Mouse (Mus musculus): ENCODE data around the gene Itpka. TPM values are rescaled to one million over a fixed set of nuclear protein-coding genes. Genes with fewer than 3 reads are reported as not detected.
A peak's percentile ranks its signal among the peaks of the same experiment; 100 is the strongest.

The Itpka gene
- polyA plus RNA-seq, 1 experiment from 2014 or later, result 4.0 TPM

GRCm38 (mm10) chr2:119721070-119721469, 21.1 kb upstream of the Itpka start:
- Histone ChIP-seq H3K9ac (ENCODE audit: low read depth, low read length) (no peak overlapping the region), H3K4me1 (replicated peaks; ENCODE audit: control insufficient read depth, insufficient read depth, low read length) (no peaks in the 10 kb centered on the region), H3K4me3 (ENCODE audit: low read depth, low read length) (no peak overlapping the region), H3K9me3 (ENCODE audit: control insufficient read depth, low read length) (no peaks in the 10 kb centered on the region), H3K27me3 (replicated peaks; ENCODE audit: control insufficient read depth, insufficient read depth, low read length) (no peaks in the 10 kb centered on the region), H3K4me2 (no peak overlapping the region), H3K36me3 (ENCODE audit: control insufficient read depth, insufficient read depth, low read length) (peaks cover 28% of the 10 kb centered on the region), H3K27ac (ENCODE audit: low read depth, low read length) (no peak overlapping the region)
- no peak for DNase-seq (ENCODE audit: low spot score)
- no peak for ATAC-seq (replicated peaks; ENCODE audit: low FRiP score)
- 93% methylated on average over 8 of the region's 8 CpGs for WGBS

- H3K9me3 ChIP-seq (ENCODE audit: control insufficient read depth, low read length), result no peaks in the 10 kb centered on the region
- H3K4me2 ChIP-seq, result no peak overlapping the region
- WGBS, result 71% methylated on average over 3 of the region's 3 CpGs
- peak; percentile 74 for ATAC-seq (replicated peaks; ENCODE audit: low FRiP score)
- no peak overlapping the region for H3K9ac ChIP-seq (ENCODE audit: low read depth, low read length)
- 0 out of 2 replicates have a peak, but pooled peaks cover 3% of the 10 kb centered on the region for H3K4me1 ChIP-seq (replicated peaks; ENCODE audit: control insufficient read depth, insufficient read depth, low read length)
- no peaks in the 10 kb centered on the region for H3K27me3 ChIP-seq (replicated peaks; ENCODE audit: control insufficient read depth, insufficient read depth, low read length)
- no peak overlapping the region for H3K27ac ChIP-seq (ENCODE audit: low read depth, low read length)
- no peak for DNase-seq (ENCODE audit: low spot score)
- H3K4me3 ChIP-seq (ENCODE audit: low read depth, low read length), result no peak overlapping the region
- H3K36me3 ChIP-seq (ENCODE audit: control insufficient read depth, insufficient read depth, low read length), result peaks cover 32% of the 10 kb centered on the region
Observed at GRCm38 (mm10) chr2:119727762-119728416, 14.2 kb upstream of the Itpka start.

- DNase-seq (ENCODE audit: low spot score) (no peak), ATAC-seq (replicated peaks; ENCODE audit: low FRiP score) (no peak)
- no peaks in the 10 kb centered on the region for H3K27me3 ChIP-seq (replicated peaks; ENCODE audit: control insufficient read depth, insufficient read depth, low read length)
- H3K9ac ChIP-seq (ENCODE audit: low read depth, low read length), result no peak overlapping the region
- H3K4me1 ChIP-seq (replicated peaks; ENCODE audit: control insufficient read depth, insufficient read depth, low read length), result 0 out of 2 replicates have a peak, but pooled peaks cover 3% of the 10 kb centered on the region
- H3K4me2 ChIP-seq, result no peak overlapping the region
- H3K36me3 ChIP-seq (ENCODE audit: control insufficient read depth, insufficient read depth, low read length), result peaks cover 28% of the 10 kb centered on the region
- 86% methylated on average over 4 of the region's 4 CpGs for WGBS
- no peaks in the 10 kb centered on the region for H3K9me3 ChIP-seq (ENCODE audit: control insufficient read depth, low read length)
- H3K4me3 ChIP-seq (ENCODE audit: low read depth, low read length), result no peak overlapping the region
- H3K27ac ChIP-seq (ENCODE audit: low read depth, low read length), result no peak overlapping the region
Observed at GRCm38 (mm10) chr2:119730735-119731134, 11.4 kb upstream of the Itpka start.

- WGBS, result 22% methylated on average over 12 of the region's 12 CpGs
- no peak overlapping the region for H3K4me2 ChIP-seq
- peaks cover 8% of the 10 kb centered on the region for H3K4me1 ChIP-seq (replicated peaks; ENCODE audit: control insufficient read depth, insufficient read depth, low read length)
- DNase-seq (ENCODE audit: low spot score) (no peak), ATAC-seq (replicated peaks; ENCODE audit: low FRiP score) (no peak)
- peaks cover 10% of the 10 kb centered on the region for H3K36me3 ChIP-seq (ENCODE audit: control insufficient read depth, insufficient read depth, low read length)
- no peak overlapping the region for H3K4me3 ChIP-seq (ENCODE audit: low read depth, low read length)
- peaks cover 7% of the 10 kb centered on the region; the same call in 1 of the 2 replicates for H3K27me3 ChIP-seq (replicated peaks; ENCODE audit: control insufficient read depth, insufficient read depth, low read length)
- no peaks in the 10 kb centered on the region for H3K9me3 ChIP-seq (ENCODE audit: control insufficient read depth, low read length)
- no peak overlapping the region for H3K9ac ChIP-seq (ENCODE audit: low read depth, low read length)
- no peak overlapping the region for H3K27ac ChIP-seq (ENCODE audit: low read depth, low read length)
Observed at GRCm38 (mm10) chr2:119737124-119737523, 5.0 kb upstream of the Itpka start.

GRCm38 (mm10) chr2:119740567-119740966, 1.6 kb upstream of the Itpka start:
- H3K4me3 ChIP-seq (ENCODE audit: low read depth, low read length), result no peak overlapping the region
- no peak overlapping the region for H3K27ac ChIP-seq (ENCODE audit: low read depth, low read length)
- DNase-seq (ENCODE audit: low spot score) (no peak), ATAC-seq (replicated peaks; ENCODE audit: low FRiP score) (no peak)
- no peak overlapping the region for H3K9ac ChIP-seq (ENCODE audit: low read depth, low read length)
- H3K4me1 ChIP-seq (replicated peaks; ENCODE audit: control insufficient read depth, insufficient read depth, low read length), result peaks cover 35% of the 10 kb centered on the region
- WGBS, result 16% methylated on average over 2 of the region's 2 CpGs
- H3K9me3 ChIP-seq (ENCODE audit: control insufficient read depth, low read length), result no peaks in the 10 kb centered on the region
- H3K36me3 ChIP-seq (ENCODE audit: control insufficient read depth, insufficient read depth, low read length), result no peaks in the 10 kb centered on the region
- H3K27me3 ChIP-seq (replicated peaks; ENCODE audit: control insufficient read depth, insufficient read depth, low read length), result peaks cover 33% of the 10 kb centered on the region
- peak overlapping the region; percentile 100; the same call in 1 of the 2 replicates for H3K4me2 ChIP-seq

GRCm38 (mm10) chr2:119742461-119743175, 481 bp downstream of the Itpka start:
- peak; percentile 72 for DNase-seq (ENCODE audit: low spot score)
- 0 out of 2 replicates have a peak, but pooled peaks have one; percentile 12 for ATAC-seq (replicated peaks; ENCODE audit: low FRiP score)
- Histone ChIP-seq H3K9me3 (ENCODE audit: control insufficient read depth, low read length) (no peaks in the 10 kb centered on the region), H3K4me2 (peak overlapping the region; percentile 100), H3K27me3 (replicated peaks; ENCODE audit: control insufficient read depth, insufficient read depth, low read length) (peaks cover 31% of the 10 kb centered on the region), H3K9ac (ENCODE audit: low read depth, low read length) (peak overlapping the region; percentile 75), H3K36me3 (ENCODE audit: control insufficient read depth, insufficient read depth, low read length) (no peaks in the 10 kb centered on the region), H3K4me1 (replicated peaks; ENCODE audit: control insufficient read depth, insufficient read depth, low read length) (peaks cover 35% of the 10 kb centered on the region), H3K4me3 (ENCODE audit: low read depth, low read length) (peak overlapping the region; percentile 78), H3K27ac (ENCODE audit: low read depth, low read length) (no peak overlapping the region)
- WGBS, result 1% methylated on average over 66 of the region's 70 CpGs

GRCm38 (mm10) chr2:119743176-119743807, 1.2 kb downstream of the Itpka start:
- Histone ChIP-seq H3K27ac (ENCODE audit: low read depth, low read length) (no peak overlapping the region), H3K36me3 (ENCODE audit: control insufficient read depth, insufficient read depth, low read length) (no peaks in the 10 kb centered on the region), H3K4me3 (ENCODE audit: low read depth, low read length) (peak overlapping the region; percentile 78), H3K27me3 (replicated peaks; ENCODE audit: control insufficient read depth, insufficient read depth, low read length) (peaks cover 31% of the 10 kb centered on the region), H3K4me1 (replicated peaks; ENCODE audit: control insufficient read depth, insufficient read depth, low read length) (peaks cover 35% of the 10 kb centered on the region), H3K9me3 (ENCODE audit: control insufficient read depth, low read length) (no peaks in the 10 kb centered on the region), H3K9ac (ENCODE audit: low read depth, low read length) (peak overlapping the region; percentile 75), H3K4me2 (peak overlapping the region; percentile 100)
- DNase-seq (ENCODE audit: low spot score) (no peak), ATAC-seq (replicated peaks; ENCODE audit: low FRiP score) (no peak)
- 11% methylated on average over 30 of the region's 31 CpGs for WGBS

- Histone ChIP-seq H3K4me1 (replicated peaks; ENCODE audit: control insufficient read depth, insufficient read depth, low read length) (peaks cover 35% of the 10 kb centered on the region), H3K4me3 (ENCODE audit: low read depth, low read length) (peak overlapping the region; percentile 78), H3K4me2 (peak overlapping the region; percentile 100), H3K9me3 (ENCODE audit: control insufficient read depth, low read length) (no peaks in the 10 kb centered on the region), H3K27me3 (replicated peaks; ENCODE audit: control insufficient read depth, insufficient read depth, low read length) (peaks cover 31% of the 10 kb centered on the region), H3K9ac (ENCODE audit: low read depth, low read length) (peak overlapping the region; percentile 20; the same call in 1 of the 2 replicates), H3K27ac (ENCODE audit: low read depth, low read length) (no peak overlapping the region; the same call in 1 of the 2 replicates), H3K36me3 (ENCODE audit: control insufficient read depth, insufficient read depth, low read length) (no peaks in the 10 kb centered on the region)
- ATAC-seq (replicated peaks; ENCODE audit: low FRiP score) (no peak), DNase-seq (ENCODE audit: low spot score) (no peak)
- 7% methylated on average over 22 of the region's 22 CpGs for WGBS
Observed at GRCm38 (mm10) chr2:119743808-119744162, 1.6 kb downstream of the Itpka start.
